Mouse (Mus musculus): ENCODE measurements around the gene Trf. TPM values are rescaled to one million over a fixed set of nuclear protein-coding genes. Genes with fewer than 3 reads are reported as not detected.

The Trf gene
- 45.3 and 49.7 TPM in 2 replicates for polyA plus RNA-seq (2014; fragmentation: Nextera tagmentation; extraction: Ambion mirVana)

GRCm38 (mm10) chr9:103230151-103230951, at the start of gene Trf, which contains the start of gene Gm20425:
TSS of gene Trf (minus strand) at chr9:103230444.
TSS of gene Gm20425 (minus strand) at chr9:103230307.
- H3K36me3 ChIP-seq (replicated peaks; ENCODE audit: control insufficient read depth, insufficient read depth), result no peaks in the 10 kb centered on the region
- H3K4me3 ChIP-seq (replicated peaks; ENCODE audit: low read length), result no peak within 1 kb of the TSS; the same call in 1 of the 2 replicates
- H3K27me3 ChIP-seq (ENCODE audit: control insufficient read depth, insufficient read depth, low read length), result no peaks in the 10 kb centered on the region
- H3K9me3 ChIP-seq (ENCODE audit: control insufficient read depth, low read length), result no peaks in the 10 kb centered on the region
- H3K4me2 ChIP-seq (replicated peaks), result peak within 1 kb of the TSS; percentile 42
- ATAC-seq (ENCODE audit: low FRiP score), result peak; percentile 79; the same call in 1 of the 2 replicates
- 50% methylated on average over 29 of the region's 29 CpGs for WGBS
- peak; percentile 35 for DNase-seq (ENCODE audit: low spot score)
- peak within 1 kb of the TSS; percentile 47 for H3K9ac ChIP-seq
- peak within 1 kb of the TSS; percentile 58 for H3K27ac ChIP-seq
- H3K4me1 ChIP-seq (replicated peaks; ENCODE audit: control insufficient read depth, insufficient read depth, low read length), result 0 out of 2 replicates have a peak, but pooled peaks cover 7% of the 10 kb centered on the region

GRCm38 (mm10) chr9:103276876-103277275, 46.6 kb upstream of the Trf start:
- DNase-seq (ENCODE audit: low spot score) (no peak), ATAC-seq (ENCODE audit: low FRiP score) (no peak)
- Histone ChIP-seq H3K9me3 (ENCODE audit: control insufficient read depth, low read length) (no peaks in the 10 kb centered on the region), H3K4me3 (replicated peaks; ENCODE audit: low read length) (no peak overlapping the region), H3K4me1 (replicated peaks; ENCODE audit: control insufficient read depth, insufficient read depth, low read length) (no peaks in the 10 kb centered on the region), H3K36me3 (replicated peaks; ENCODE audit: control insufficient read depth, insufficient read depth) (no peaks in the 10 kb centered on the region), H3K27me3 (ENCODE audit: control insufficient read depth, insufficient read depth, low read length) (no peaks in the 10 kb centered on the region), H3K4me2 (replicated peaks) (no peak overlapping the region), H3K27ac (no peak overlapping the region), H3K9ac (no peak overlapping the region)
- WGBS, result 84% methylated on average over 6 of the region's 6 CpGs

- Histone ChIP-seq H3K36me3 (replicated peaks; ENCODE audit: control insufficient read depth, insufficient read depth) (no peaks in the 10 kb centered on the region), H3K9me3 (ENCODE audit: control insufficient read depth, low read length) (no peaks in the 10 kb centered on the region), H3K27me3 (ENCODE audit: control insufficient read depth, insufficient read depth, low read length) (no peaks in the 10 kb centered on the region), H3K9ac (no peak overlapping the region), H3K4me1 (replicated peaks; ENCODE audit: control insufficient read depth, insufficient read depth, low read length) (no peaks in the 10 kb centered on the region), H3K4me2 (replicated peaks) (no peak overlapping the region), H3K27ac (no peak overlapping the region), H3K4me3 (replicated peaks; ENCODE audit: low read length) (no peak overlapping the region)
- 78% methylated on average over 1 of the region's 1 CpGs for WGBS
- ATAC-seq (ENCODE audit: low FRiP score) (no peak), DNase-seq (ENCODE audit: low spot score) (no peak)
Observed at GRCm38 (mm10) chr9:103275676-103276075, 45.4 kb upstream of the Trf start.

- no peak overlapping the region for H3K4me3 ChIP-seq (replicated peaks; ENCODE audit: low read length)
- DNase-seq (ENCODE audit: low spot score) (no peak), ATAC-seq (ENCODE audit: low FRiP score) (no peak)
- H3K36me3 ChIP-seq (replicated peaks; ENCODE audit: control insufficient read depth, insufficient read depth), result no peaks in the 10 kb centered on the region
- H3K4me2 ChIP-seq (replicated peaks), result no peak overlapping the region
- no peaks in the 10 kb centered on the region for H3K9me3 ChIP-seq (ENCODE audit: control insufficient read depth, low read length)
- 89% methylated on average over 8 of the region's 8 CpGs for WGBS
- H3K27ac ChIP-seq, result no peak overlapping the region
- no peaks in the 10 kb centered on the region for H3K27me3 ChIP-seq (ENCODE audit: control insufficient read depth, insufficient read depth, low read length)
- H3K4me1 ChIP-seq (replicated peaks; ENCODE audit: control insufficient read depth, insufficient read depth, low read length), result no peaks in the 10 kb centered on the region
- H3K9ac ChIP-seq, result no peak overlapping the region
Observed at GRCm38 (mm10) chr9:103274819-103275218, 44.6 kb upstream of the Trf start.

- no peak overlapping the region for H3K4me3 ChIP-seq (replicated peaks; ENCODE audit: low read length)
- no peaks in the 10 kb centered on the region for H3K27me3 ChIP-seq (ENCODE audit: control insufficient read depth, insufficient read depth, low read length)
- H3K4me2 ChIP-seq (replicated peaks), result no peak overlapping the region
- 18% methylated on average over 4 of the region's 4 CpGs for WGBS
- H3K9ac ChIP-seq, result no peak overlapping the region
- ATAC-seq (ENCODE audit: low FRiP score) (peak; percentile 66; the same call in 1 of the 2 replicates), DNase-seq (ENCODE audit: low spot score) (peak; percentile 38)
- no peaks in the 10 kb centered on the region for H3K36me3 ChIP-seq (replicated peaks; ENCODE audit: control insufficient read depth, insufficient read depth)
- H3K9me3 ChIP-seq (ENCODE audit: control insufficient read depth, low read length), result no peaks in the 10 kb centered on the region
- H3K27ac ChIP-seq, result no peak overlapping the region
- no peaks in the 10 kb centered on the region for H3K4me1 ChIP-seq (replicated peaks; ENCODE audit: control insufficient read depth, insufficient read depth, low read length)
Observed at GRCm38 (mm10) chr9:103271104-103271503, 40.9 kb upstream of the Trf start.

GRCm38 (mm10) chr9:103265778-103266177, 35.5 kb upstream of the Trf start:
- ATAC-seq (ENCODE audit: low FRiP score), result no peak
- H3K4me1 ChIP-seq (replicated peaks; ENCODE audit: control insufficient read depth, insufficient read depth, low read length), result no peaks in the 10 kb centered on the region
- H3K4me2 ChIP-seq (replicated peaks), result no peak overlapping the region
- H3K27me3 ChIP-seq (ENCODE audit: control insufficient read depth, insufficient read depth, low read length), result no peaks in the 10 kb centered on the region
- H3K9me3 ChIP-seq (ENCODE audit: control insufficient read depth, low read length), result no peaks in the 10 kb centered on the region
- H3K9ac ChIP-seq, result no peak overlapping the region
- H3K27ac ChIP-seq, result no peak overlapping the region
- 85% methylated on average over 4 of the region's 4 CpGs for WGBS
- DNase-seq (ENCODE audit: low spot score), result no peak
- no peak overlapping the region for H3K4me3 ChIP-seq (replicated peaks; ENCODE audit: low read length)
- H3K36me3 ChIP-seq (replicated peaks; ENCODE audit: control insufficient read depth, insufficient read depth), result no peaks in the 10 kb centered on the region

GRCm38 (mm10) chr9:103252906-103253305, 22.7 kb upstream of the Trf start:
- Histone ChIP-seq H3K4me2 (replicated peaks) (no peak overlapping the region), H3K9me3 (ENCODE audit: control insufficient read depth, low read length) (0 out of 2 replicates have a peak, but pooled peaks cover 7% of the 10 kb centered on the region), H3K27me3 (ENCODE audit: control insufficient read depth, insufficient read depth, low read length) (no peaks in the 10 kb centered on the region), H3K36me3 (replicated peaks; ENCODE audit: control insufficient read depth, insufficient read depth) (no peaks in the 10 kb centered on the region), H3K9ac (no peak overlapping the region), H3K27ac (no peak overlapping the region), H3K4me1 (replicated peaks; ENCODE audit: control insufficient read depth, insufficient read depth, low read length) (no peaks in the 10 kb centered on the region), H3K4me3 (replicated peaks; ENCODE audit: low read length) (no peak overlapping the region)
- DNase-seq (ENCODE audit: low spot score) (no peak), ATAC-seq (ENCODE audit: low FRiP score) (no peak)
- WGBS, result 94% methylated on average over 5 of the region's 5 CpGs

GRCm38 (mm10) chr9:103248618-103249017, 18.4 kb upstream of the Trf start:
- no peaks in the 10 kb centered on the region for H3K36me3 ChIP-seq (replicated peaks; ENCODE audit: control insufficient read depth, insufficient read depth)
- H3K4me1 ChIP-seq (replicated peaks; ENCODE audit: control insufficient read depth, insufficient read depth, low read length), result no peaks in the 10 kb centered on the region
- H3K27me3 ChIP-seq (ENCODE audit: control insufficient read depth, insufficient read depth, low read length), result no peaks in the 10 kb centered on the region
- ATAC-seq (ENCODE audit: low FRiP score) (no peak), DNase-seq (ENCODE audit: low spot score) (no peak)
- no peak overlapping the region for H3K27ac ChIP-seq
- WGBS, result 57% methylated on average over 4 of the region's 4 CpGs
- H3K4me2 ChIP-seq (replicated peaks), result no peak overlapping the region
- H3K4me3 ChIP-seq (replicated peaks; ENCODE audit: low read length), result no peak overlapping the region
- H3K9me3 ChIP-seq (ENCODE audit: control insufficient read depth, low read length), result 0 out of 2 replicates have a peak, but pooled peaks cover 2% of the 10 kb centered on the region
- no peak overlapping the region for H3K9ac ChIP-seq

- 87% methylated on average over 8 of the region's 8 CpGs for WGBS
- DNase-seq (ENCODE audit: low spot score), result no peak
Observed at GRCm38 (mm10) chr9:103246526-103247168, 16.4 kb upstream of the Trf start.

More at GRCm38 (mm10) chr9:103246526-103247168, 16.4 kb upstream of the Trf start:
- Histone ChIP-seq H3K27me3 (ENCODE audit: control insufficient read depth, insufficient read depth, low read length) (no peaks in the 10 kb centered on the region), H3K4me2 (replicated peaks) (no peak overlapping the region), H3K4me3 (replicated peaks; ENCODE audit: low read length) (no peak overlapping the region), H3K9ac (no peak overlapping the region), H3K4me1 (replicated peaks; ENCODE audit: control insufficient read depth, insufficient read depth, low read length) (no peaks in the 10 kb centered on the region), H3K9me3 (ENCODE audit: control insufficient read depth, low read length) (no peaks in the 10 kb centered on the region), H3K27ac (no peak overlapping the region), H3K36me3 (replicated peaks; ENCODE audit: control insufficient read depth, insufficient read depth) (no peaks in the 10 kb centered on the region)
- no peak for ATAC-seq (ENCODE audit: low FRiP score)
